Mouse (Mus musculus) limb, embryonic 12.5 days (tissue): ENCODE data around the gene Mocs1. TPM values are rescaled to one million over a fixed set of nuclear protein-coding genes. Genes with fewer than 3 reads are reported as not detected.

Source experiments
- ATAC-seq: fragments of 200-750 bp; cut with Nextera tagmentation; 2 replicates; pipeline ENCODE4 v1.8.0; 2017; ENCODE audit warnings: low read depth, moderate TSS enrichment; ENCODE audit not compliant: insufficient number of reproducible peaks, insufficient read depth, low FRiP score, low TSS enrichment
- H3K27ac ChIP-seq: fragments of 300-500 bp; sonication (generic); 2 replicates; pipeline ENCODE4 v1.5.1; 2016; ENCODE audit warnings: mild to moderate bottlenecking, moderate library complexity
- H3K27me3 ChIP-seq: fragments of 300-500 bp; sonication (generic); 2 replicates; pipeline ENCODE4 v1.6.1; 2016; ENCODE audit warnings: mild to moderate bottlenecking, moderate library complexity
- H3K36me3 ChIP-seq: fragments of 300-500 bp; sonication (generic); 2 replicates; pipeline ENCODE4 v1.6.1; 2016; ENCODE audit warnings: mild to moderate bottlenecking, moderate library complexity
- H3K4me1 ChIP-seq: fragments of 300-500 bp; sonication (generic); replicated peaks from 2 replicates; pipeline ENCODE4 v1.6.1; 2016
- H3K4me2 ChIP-seq: fragments of 300-500 bp; sonication (generic); 2 replicates; pipeline ENCODE4 v1.6.1; 2016; ENCODE audit warnings: mild to moderate bottlenecking, moderate library complexity
- H3K4me3 ChIP-seq: fragments of 300-500 bp; sonication (generic); replicated peaks from 2 replicates; pipeline ENCODE4 v1.5.1; 2016; ENCODE audit warnings: mild to moderate bottlenecking
- H3K9ac ChIP-seq: fragments of 300-500 bp; sonication (generic); replicated peaks from 2 replicates; pipeline ENCODE4 v1.6.1; 2016; ENCODE audit warnings: mild to moderate bottlenecking, moderate library complexity
- H3K9me3 ChIP-seq: fragments of 300-500 bp; sonication (generic); 2 replicates; pipeline ENCODE4 v1.6.1; 2016; ENCODE audit warnings: mild to moderate bottlenecking, moderate library complexity
- WGBS: fragments of 180-500 bp; shearing (Covaris S2); methylation state at CpG from one replicate; pipeline ENCODE4 v1.1.7; 2016; 5-methylcytosine and 5-hydroxymethylcytosine counted together
- polyA plus RNA-seq: library from polyadenylated mRNA; unstranded; fragments of >200 nt; fragmentation: Nextera tagmentation; extraction: Ambion mirVana; gene quantifications from 2 replicates; pipeline ENCODE4 v1.2.1, GENCODE M21; 2016

The Mocs1 gene
- 3.3 and 6.3 TPM in 2 replicates for polyA plus RNA-seq

DNA sequence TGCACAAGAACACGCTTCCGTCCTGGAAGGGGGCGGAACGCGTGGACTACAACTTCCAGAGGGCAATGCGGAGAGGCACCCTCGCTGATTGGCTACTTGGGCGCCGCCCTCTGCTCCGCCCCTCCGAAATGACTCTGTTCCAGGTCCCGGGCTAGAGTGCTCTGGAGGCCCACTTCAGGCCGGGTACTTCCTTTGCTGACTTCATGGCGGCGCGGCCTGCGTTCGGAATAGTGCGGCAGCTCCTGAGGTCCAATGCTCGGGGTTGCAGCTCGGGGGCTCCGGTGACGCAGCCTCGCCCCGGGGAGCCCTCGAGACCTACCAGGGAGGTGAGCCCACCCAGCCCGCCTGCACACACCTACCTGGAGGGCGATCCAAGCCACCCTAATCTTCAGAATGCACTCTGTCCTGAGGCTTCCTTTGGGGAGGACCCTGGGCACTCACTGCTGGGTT, at the start of gene Mocs1:
Gene Mocs1, plus strand, starts transcription at position 124 of the 450 bp plus-strand sequence.
- Histone ChIP-seq H3K4me1 (peaks cover 22% of the 10 kb centered on the region), H3K4me2 (peak within 1 kb of the TSS; percentile 84), H3K36me3 (peaks cover 3% of the 10 kb centered on the region), H3K9ac (peak within 1 kb of the TSS; percentile 86), H3K27ac (peak within 1 kb of the TSS; percentile 69), H3K4me3 (peak within 1 kb of the TSS; percentile 75), H3K9me3 (no peaks in the 10 kb centered on the region), H3K27me3 (no peaks in the 10 kb centered on the region)
- WGBS = under 1% methylated on average over 28 of the region's 28 CpGs
- ATAC-seq = peak; percentile 96

DNA sequence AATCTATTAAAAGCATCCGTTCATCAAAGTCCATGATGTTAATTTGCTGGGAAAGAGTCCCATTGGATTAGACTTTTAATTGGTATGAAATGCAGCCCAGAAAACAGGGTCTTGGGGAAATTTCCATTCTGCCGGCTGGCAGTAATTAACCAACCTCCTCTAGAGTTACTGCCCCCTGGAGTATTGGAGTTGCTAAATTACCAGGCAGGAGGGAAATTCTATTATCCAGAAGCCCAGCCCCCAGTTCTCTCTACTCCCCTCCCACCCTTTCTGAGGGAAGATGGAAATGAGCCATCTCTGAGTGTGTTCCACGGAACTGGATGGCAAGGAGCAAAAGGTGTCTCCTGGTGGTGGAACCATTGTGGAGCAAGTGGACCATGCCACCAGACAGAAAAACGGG, 48.5 kb upstream of the Mocs1 start:
- 66% methylated on average over 4 of the region's 4 CpGs for WGBS
- H3K27ac ChIP-seq = no peak overlapping the region
- peaks cover 4% of the 10 kb centered on the region; the same call in 1 of the 2 replicates for H3K27me3 ChIP-seq
- no peak overlapping the region for H3K4me3 ChIP-seq
- H3K4me2 ChIP-seq = no peak overlapping the region
- H3K4me1 ChIP-seq = peaks cover 14% of the 10 kb centered on the region
- no peak overlapping the region for H3K9ac ChIP-seq
- no peak for ATAC-seq
- H3K9me3 ChIP-seq = no peaks in the 10 kb centered on the region
- no peaks in the 10 kb centered on the region for H3K36me3 ChIP-seq

DNA sequence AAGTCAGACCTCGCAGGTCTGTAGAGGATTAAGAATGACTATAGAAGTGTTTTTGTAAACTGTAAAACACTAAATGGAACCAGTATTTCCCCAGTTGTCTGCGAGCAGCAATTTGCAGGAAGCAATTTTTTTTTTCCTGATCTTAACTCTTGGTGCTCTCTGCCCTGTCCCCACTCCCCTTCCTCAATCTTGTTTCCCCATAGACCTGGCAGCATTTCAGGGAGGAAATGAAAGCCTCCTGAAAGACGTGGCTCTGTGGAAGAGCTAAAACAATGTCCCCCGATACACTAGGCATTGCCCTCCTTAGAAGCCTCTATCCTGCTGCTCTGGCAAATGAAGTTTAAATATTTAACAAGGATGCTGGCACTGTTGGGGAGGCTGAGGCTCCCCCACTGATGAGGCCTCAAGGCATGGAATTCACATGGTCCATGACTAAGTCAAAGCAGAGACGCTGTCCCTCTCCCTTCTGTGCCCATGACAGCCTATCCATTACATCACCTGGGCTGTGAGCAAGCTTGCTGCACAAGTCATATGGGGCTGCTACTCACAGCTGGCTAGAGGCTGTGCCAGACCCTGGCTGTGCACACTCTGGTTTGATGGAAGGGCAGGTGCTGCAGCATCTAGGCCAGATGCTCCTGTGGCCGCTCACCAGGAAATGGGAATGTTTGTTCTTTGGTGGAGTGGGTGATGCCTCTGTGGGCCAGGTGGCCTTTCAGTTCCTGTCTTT, 43.8 kb upstream of the Mocs1 start:
- H3K27ac ChIP-seq = no peak overlapping the region
- ATAC-seq = peak; percentile 42; the same call in 1 of the 2 replicates
- H3K4me1 ChIP-seq = peaks cover 8% of the 10 kb centered on the region
- H3K27me3 ChIP-seq = peaks cover 4% of the 10 kb centered on the region; the same call in 1 of the 2 replicates
- H3K9ac ChIP-seq = no peak overlapping the region
- H3K9me3 ChIP-seq = no peaks in the 10 kb centered on the region
- no peak overlapping the region for H3K4me2 ChIP-seq
- WGBS = 39% methylated on average over 6 of the region's 6 CpGs
- H3K36me3 ChIP-seq = no peaks in the 10 kb centered on the region
- H3K4me3 ChIP-seq = no peak overlapping the region

DNA sequence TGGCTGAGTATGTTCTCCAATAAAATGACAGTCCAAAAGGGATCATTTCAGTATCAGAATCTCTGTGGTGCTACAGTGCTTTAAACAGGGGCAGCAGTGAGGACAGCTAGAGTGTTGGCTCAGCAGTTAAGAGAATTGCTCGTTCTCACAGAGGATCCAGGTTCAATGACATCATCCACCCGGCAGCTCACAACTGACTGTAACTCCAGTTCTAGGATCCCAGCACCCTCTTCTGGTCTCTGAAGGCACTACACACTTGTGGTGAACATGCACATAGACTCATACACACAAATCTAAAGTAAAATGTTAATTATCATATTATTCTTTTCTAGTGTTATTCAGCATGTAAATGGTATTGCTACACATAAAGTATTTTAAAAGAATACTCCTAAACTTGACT, 40.4 kb upstream of the Mocs1 start:
- H3K4me1 ChIP-seq = peaks cover 8% of the 10 kb centered on the region
- ATAC-seq = no peak
- WGBS = 90% methylated on average over 2 of the region's 2 CpGs

DNA sequence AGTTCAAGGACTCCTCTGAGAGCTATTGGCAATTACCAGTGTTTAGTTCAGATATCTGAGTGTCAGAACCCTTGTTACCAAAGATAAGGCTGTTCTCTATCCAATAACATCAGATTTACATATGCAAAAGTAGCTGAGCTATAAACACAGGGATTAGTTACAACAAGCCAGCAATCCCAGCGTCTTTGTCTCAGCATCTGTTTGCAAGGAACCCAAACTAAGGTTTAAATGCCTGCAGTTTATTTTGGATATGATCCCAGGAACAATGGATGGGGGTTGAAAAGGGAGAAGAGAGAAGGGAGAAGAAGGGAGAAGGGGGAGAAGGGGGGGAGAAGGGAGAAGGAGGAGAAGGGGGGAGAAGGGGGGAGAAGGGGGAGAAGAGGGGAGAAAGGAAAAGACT, 35.4 kb upstream of the Mocs1 start:
- no peak overlapping the region for H3K9ac ChIP-seq
- H3K36me3 ChIP-seq = no peaks in the 10 kb centered on the region
- H3K9me3 ChIP-seq = no peaks in the 10 kb centered on the region
- 19% methylated on average over 1 of the region's 1 CpGs for WGBS
- no peaks in the 10 kb centered on the region; the same call in 1 of the 2 replicates for H3K4me1 ChIP-seq
- no peak overlapping the region for H3K27ac ChIP-seq
- H3K4me2 ChIP-seq = no peak overlapping the region
- no peak for ATAC-seq
- H3K4me3 ChIP-seq = no peak overlapping the region
- no peaks in the 10 kb centered on the region for H3K27me3 ChIP-seq

More for the DNA sequence above, 40.4 kb upstream of the Mocs1 start:
- peaks cover 4% of the 10 kb centered on the region; the same call in 1 of the 2 replicates for H3K27me3 ChIP-seq
- H3K9me3 ChIP-seq = no peaks in the 10 kb centered on the region
- no peak overlapping the region for H3K27ac ChIP-seq
- H3K36me3 ChIP-seq = no peaks in the 10 kb centered on the region
- no peak overlapping the region for H3K4me3 ChIP-seq
- no peak overlapping the region for H3K4me2 ChIP-seq
- H3K9ac ChIP-seq = no peak overlapping the region

DNA sequence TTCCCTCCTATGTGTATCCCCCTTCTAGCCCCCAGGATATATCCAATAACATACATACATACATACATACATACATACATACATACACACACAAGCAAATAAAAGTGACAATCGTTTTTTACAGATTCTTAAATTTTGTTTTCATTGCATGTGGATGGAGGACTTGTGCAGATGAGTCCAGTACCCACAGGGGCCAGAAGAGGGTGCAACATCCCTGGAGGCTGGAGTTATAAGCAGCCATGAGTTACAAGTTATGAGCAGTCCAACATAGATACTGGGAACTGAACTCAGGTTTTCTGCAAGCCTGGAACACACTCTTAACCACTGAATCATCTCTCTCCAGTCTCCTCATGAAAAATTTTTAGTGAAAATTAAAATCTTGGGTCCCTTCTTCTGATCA, 33.3 kb upstream of the Mocs1 start:
- no peaks in the 10 kb centered on the region for H3K36me3 ChIP-seq
- H3K4me1 ChIP-seq = no peaks in the 10 kb centered on the region; the same call in 1 of the 2 replicates
- no peaks in the 10 kb centered on the region for H3K27me3 ChIP-seq
- H3K9ac ChIP-seq = no peak overlapping the region
- H3K4me2 ChIP-seq = no peak overlapping the region
- no peaks in the 10 kb centered on the region for H3K9me3 ChIP-seq
- ATAC-seq = no peak
- 66% methylated on average over 1 of the region's 1 CpGs for WGBS
- H3K27ac ChIP-seq = no peak overlapping the region
- no peak overlapping the region for H3K4me3 ChIP-seq

DNA sequence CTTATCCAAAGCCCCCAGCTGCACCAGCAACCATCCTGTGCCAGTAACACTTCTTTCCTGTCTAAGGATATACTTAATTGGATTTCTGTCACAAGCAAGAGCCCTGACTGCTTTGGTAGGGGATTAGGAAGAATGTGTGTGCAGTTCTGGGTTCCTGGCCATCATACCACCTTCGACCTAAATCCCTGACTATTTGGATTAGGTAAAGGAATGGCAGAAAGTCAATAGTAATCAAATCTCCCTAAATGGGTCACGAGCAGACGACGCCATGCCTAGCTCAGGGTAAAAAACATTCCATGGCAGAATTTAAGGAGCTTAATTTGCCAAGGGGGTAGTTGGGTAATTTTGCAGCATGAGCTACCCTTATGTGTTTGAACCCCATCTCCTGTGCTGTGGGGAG, 28.6 kb upstream of the Mocs1 start:
- no peaks in the 10 kb centered on the region for H3K27me3 ChIP-seq
- no peaks in the 10 kb centered on the region for H3K36me3 ChIP-seq
- H3K9me3 ChIP-seq = no peaks in the 10 kb centered on the region
- no peak overlapping the region for H3K9ac ChIP-seq
- H3K27ac ChIP-seq = no peak overlapping the region
- 79% methylated on average over 4 of the region's 4 CpGs for WGBS
- no peak overlapping the region for H3K4me3 ChIP-seq
- H3K4me2 ChIP-seq = no peak overlapping the region
- no peaks in the 10 kb centered on the region for H3K4me1 ChIP-seq
- ATAC-seq = no peak

DNA sequence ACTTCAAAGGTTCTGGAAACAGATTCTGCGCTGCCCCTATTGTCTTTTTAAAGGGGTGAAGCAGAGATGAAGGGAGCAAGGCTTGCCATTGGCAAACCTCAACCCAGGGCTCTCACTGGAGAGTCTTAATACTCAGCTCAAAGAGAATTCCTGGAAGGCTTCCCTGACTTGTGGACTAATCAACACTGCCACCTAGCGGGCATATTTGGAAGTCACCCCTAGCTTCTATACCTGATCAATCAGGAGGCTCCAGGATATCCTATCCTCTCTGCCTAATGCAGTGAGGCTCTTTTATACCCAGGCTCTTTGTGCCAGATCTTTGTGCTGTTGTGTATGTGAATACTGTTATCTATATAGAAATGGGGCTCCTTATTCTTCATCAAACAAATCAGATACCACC, 28.0 kb upstream of the Mocs1 start:
- H3K9me3 ChIP-seq = no peaks in the 10 kb centered on the region
- no peak for ATAC-seq
- 6% methylated on average over 2 of the region's 2 CpGs for WGBS
- H3K4me1 ChIP-seq = no peaks in the 10 kb centered on the region
- no peaks in the 10 kb centered on the region for H3K27me3 ChIP-seq
- no peak overlapping the region for H3K9ac ChIP-seq
- H3K4me2 ChIP-seq = no peak overlapping the region
- no peaks in the 10 kb centered on the region for H3K36me3 ChIP-seq
- H3K27ac ChIP-seq = no peak overlapping the region
- no peak overlapping the region for H3K4me3 ChIP-seq

DNA sequence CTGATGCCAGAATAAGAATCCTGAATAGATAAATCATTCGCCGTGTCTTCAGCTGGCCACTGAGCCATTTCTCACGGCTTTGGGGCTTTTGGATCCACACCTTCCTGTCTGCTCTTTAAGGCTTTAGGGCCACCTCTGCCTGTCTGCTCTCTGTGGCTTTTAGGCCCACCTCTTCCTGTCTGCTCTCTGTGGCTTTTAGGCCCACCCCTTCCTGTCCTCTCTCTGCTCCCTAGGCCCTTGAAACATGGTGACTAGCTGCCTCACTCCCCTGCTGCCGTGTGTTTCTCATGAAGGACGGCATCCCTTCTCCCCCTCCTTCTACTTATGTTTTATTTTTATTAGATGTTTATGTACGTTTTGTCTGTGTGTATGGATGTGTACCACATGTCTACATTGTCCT, 25.0 kb upstream of the Mocs1 start:
- no peak for ATAC-seq
- WGBS = 73% methylated on average over 6 of the region's 6 CpGs
- H3K4me2 ChIP-seq = no peak overlapping the region
- H3K4me3 ChIP-seq = no peak overlapping the region
- no peak overlapping the region for H3K9ac ChIP-seq
- H3K36me3 ChIP-seq = no peaks in the 10 kb centered on the region
- no peaks in the 10 kb centered on the region for H3K4me1 ChIP-seq
- H3K9me3 ChIP-seq = no peaks in the 10 kb centered on the region
- no peaks in the 10 kb centered on the region for H3K27me3 ChIP-seq
- no peak overlapping the region for H3K27ac ChIP-seq

DNA sequence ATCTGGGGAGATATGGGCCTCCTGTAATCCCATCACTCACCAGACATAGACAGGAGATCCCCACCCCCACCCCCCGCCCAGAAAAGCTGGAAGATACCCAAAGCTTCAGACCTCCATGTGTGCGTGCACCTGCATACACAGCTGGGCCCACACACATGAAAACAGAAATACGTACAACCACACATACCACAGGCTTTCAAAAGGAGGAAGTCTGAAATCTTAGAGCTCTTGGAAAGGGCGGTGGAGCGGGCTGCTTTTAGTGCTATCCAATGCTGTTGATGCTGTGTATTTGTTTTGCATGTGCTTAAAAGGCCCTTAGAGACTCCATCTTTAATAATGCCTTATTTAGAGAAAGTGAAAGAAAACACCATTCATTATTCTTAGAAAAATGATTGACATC, 22.2 kb upstream of the Mocs1 start:
- ATAC-seq = no peak
- no peaks in the 10 kb centered on the region for H3K4me1 ChIP-seq
- H3K4me3 ChIP-seq = no peak overlapping the region
- H3K27me3 ChIP-seq = no peaks in the 10 kb centered on the region
- WGBS = 82% methylated on average over 5 of the region's 5 CpGs
- H3K36me3 ChIP-seq = no peaks in the 10 kb centered on the region
- H3K9me3 ChIP-seq = no peaks in the 10 kb centered on the region
- no peak overlapping the region for H3K4me2 ChIP-seq
- H3K9ac ChIP-seq = no peak overlapping the region
- no peak overlapping the region for H3K27ac ChIP-seq

DNA sequence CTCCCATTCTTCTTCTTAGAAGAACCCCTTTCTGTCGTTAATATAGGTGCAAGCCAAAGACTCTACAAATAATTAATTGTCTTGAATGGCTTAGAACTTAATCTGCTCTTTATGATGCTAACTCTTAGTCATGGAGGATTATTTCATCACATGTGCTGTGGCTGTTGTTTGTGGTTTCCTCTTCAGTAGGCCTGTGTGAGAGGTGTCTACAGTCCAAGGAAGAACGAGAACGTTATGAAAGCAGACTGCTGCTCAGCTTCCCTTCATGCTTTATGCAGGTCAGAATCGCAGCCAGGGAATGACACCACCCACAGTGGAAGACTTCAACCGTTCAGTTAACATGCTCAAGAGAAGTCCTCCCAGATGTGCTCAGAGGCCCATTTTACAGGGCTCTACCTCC, 15.2 kb upstream of the Mocs1 start:
- Histone ChIP-seq H3K4me2 (no peak overlapping the region), H3K36me3 (no peaks in the 10 kb centered on the region), H3K9ac (no peak overlapping the region), H3K9me3 (no peaks in the 10 kb centered on the region), H3K27me3 (no peaks in the 10 kb centered on the region), H3K27ac (no peak overlapping the region), H3K4me3 (no peak overlapping the region), H3K4me1 (no peaks in the 10 kb centered on the region)
- ATAC-seq = no peak
- 87% methylated on average over 5 of the region's 5 CpGs for WGBS

DNA sequence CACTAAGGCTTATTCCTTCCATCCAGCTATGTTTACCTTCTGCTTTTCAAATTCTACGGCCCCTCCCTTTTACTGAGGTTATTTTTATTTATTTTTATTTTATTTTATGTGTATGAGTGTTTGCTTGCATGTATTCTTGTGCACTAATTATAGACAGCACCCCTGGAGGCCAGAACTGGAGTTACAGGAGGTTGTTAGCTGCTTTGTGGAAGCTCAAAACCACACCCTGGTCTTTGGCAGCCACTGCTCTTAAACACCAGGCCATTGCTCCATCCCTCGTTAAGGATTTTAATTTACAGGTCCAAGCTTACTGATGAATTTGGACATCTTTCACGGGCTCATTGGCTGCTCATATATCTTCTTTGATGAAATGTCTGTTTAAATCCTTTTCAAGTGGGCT, 14.6 kb upstream of the Mocs1 start:
- ATAC-seq = no peak
- no peak overlapping the region for H3K4me3 ChIP-seq
- no peaks in the 10 kb centered on the region for H3K27me3 ChIP-seq
- H3K9me3 ChIP-seq = no peaks in the 10 kb centered on the region
- H3K27ac ChIP-seq = no peak overlapping the region
- 36% methylated on average over 3 of the region's 3 CpGs for WGBS
- no peaks in the 10 kb centered on the region for H3K36me3 ChIP-seq
- H3K4me1 ChIP-seq = no peaks in the 10 kb centered on the region
- H3K9ac ChIP-seq = no peak overlapping the region
- no peak overlapping the region for H3K4me2 ChIP-seq
